Mouse (Mus musculus): Measurements from ENCODE around the gene Mxi1. TPM values are rescaled to one million over a fixed set of nuclear protein-coding genes. Genes with fewer than 3 reads are reported as not detected.

Gene Mxi1
- polyA plus RNA-seq (2012; rRNA removed): 17.0 and 21.5 TPM in 2 replicates

DNA sequence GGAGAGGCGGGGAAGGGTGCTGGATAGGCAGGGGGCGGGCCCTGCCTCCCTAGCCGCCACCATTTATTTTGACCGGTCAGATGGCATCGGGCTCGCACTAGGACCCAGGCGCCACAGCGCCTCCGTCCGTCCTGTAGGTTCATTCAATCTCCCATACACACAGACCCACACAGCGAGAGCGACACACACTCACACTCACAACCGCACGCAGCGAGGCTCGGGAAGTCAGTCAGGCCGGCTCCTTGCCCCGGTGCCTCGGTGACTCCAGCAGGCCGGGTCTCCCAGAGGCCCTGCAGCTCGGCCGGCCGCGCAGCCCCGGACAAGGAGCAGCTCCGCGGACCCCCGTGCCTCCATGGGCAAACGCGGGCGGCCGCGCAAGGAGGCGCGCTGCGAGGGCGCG is at the start of gene Mxi1:
Gene Mxi1 (plus strand): TSS at position 171 of the 400 bp plus-strand sequence.
- peak within 1 kb of the TSS; percentile 98 for H3K4me3 ChIP-seq (replicated peaks; ENCODE audit: extremely low read depth, low read depth, low read length)
- H3K4me1 ChIP-seq (ENCODE audit: control insufficient read depth, insufficient read depth, low read length): peaks cover 5% of the 10 kb centered on the region; the same call in 1 of the 2 replicates
- WGBS: 0% methylated on average over 38 of the region's 38 CpGs
- no peak for TF ChIP-seq CTCF (IDR thresholded peaks at IDR 0.05; ENCODE audit: insufficient read depth, low read length)
- peak; percentile 75; the same call in 1 of the 2 replicates for TF ChIP-seq POLR2A (IDR thresholded peaks at IDR 0.05; ENCODE audit: borderline replicate concordance, extremely low read depth, low read depth, low read length)
- DNase-seq: peak; percentile 75

DNA sequence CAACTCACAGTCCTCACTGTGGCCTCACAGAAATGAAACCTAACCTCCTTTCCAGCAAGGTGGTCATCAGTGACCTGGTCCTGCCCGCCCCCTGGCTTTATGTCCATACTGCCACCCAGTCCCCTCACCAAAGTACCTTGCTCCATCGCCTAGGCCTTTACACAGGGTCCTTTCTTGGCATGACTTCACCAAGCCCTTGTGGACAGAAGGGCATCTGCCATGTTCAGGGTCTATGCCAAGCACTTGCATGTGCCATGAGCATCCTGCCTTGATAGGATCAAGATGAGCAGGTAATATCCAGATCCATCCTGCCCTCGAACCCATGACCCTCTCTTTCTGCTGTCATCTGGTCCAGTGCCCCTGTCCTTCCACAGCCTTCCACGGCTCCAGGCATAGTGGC is 49.5 kb upstream of the Mxi1 start:
- Histone ChIP-seq H3K4me3 (replicated peaks; ENCODE audit: extremely low read depth, low read depth, low read length) (no peak overlapping the region), H3K4me1 (ENCODE audit: control insufficient read depth, insufficient read depth, low read length) (no peaks in the 10 kb centered on the region)
- 95% methylated on average over 4 of the region's 4 CpGs for WGBS
- DNase-seq: no peak
- no peak for TF ChIP-seq CTCF (IDR thresholded peaks at IDR 0.05; ENCODE audit: insufficient read depth, low read length)
- no peak for TF ChIP-seq POLR2A (IDR thresholded peaks at IDR 0.05; ENCODE audit: borderline replicate concordance, extremely low read depth, low read depth, low read length)

DNA sequence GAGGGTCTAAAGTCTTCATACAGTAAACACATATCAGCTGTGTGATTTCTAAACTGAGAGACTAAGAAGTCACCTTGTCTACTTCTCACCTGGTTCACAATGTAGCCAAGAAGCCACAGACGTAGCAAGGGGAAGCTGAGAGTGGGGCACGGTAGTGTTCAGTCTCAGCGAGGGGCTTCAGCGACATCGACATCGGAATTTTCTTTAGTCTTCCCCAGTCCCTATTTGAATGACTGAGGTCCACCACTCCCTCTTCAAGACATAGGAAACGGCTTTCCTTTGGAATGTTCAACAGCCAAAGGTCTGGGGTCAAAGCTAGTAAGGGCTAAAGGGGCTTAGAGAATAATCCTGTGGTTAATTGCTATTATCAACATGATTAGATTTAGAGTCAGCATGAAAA is 48.3 kb upstream of the Mxi1 start:
- H3K4me3 ChIP-seq (replicated peaks; ENCODE audit: extremely low read depth, low read depth, low read length): no peak overlapping the region
- no peak for DNase-seq
- no peaks in the 10 kb centered on the region for H3K4me1 ChIP-seq (ENCODE audit: control insufficient read depth, insufficient read depth, low read length)
- TF ChIP-seq CTCF (IDR thresholded peaks at IDR 0.05; ENCODE audit: insufficient read depth, low read length) (no peak), POLR2A (IDR thresholded peaks at IDR 0.05; ENCODE audit: borderline replicate concordance, extremely low read depth, low read depth, low read length) (no peak)
- WGBS: 76% methylated on average over 7 of the region's 7 CpGs

DNA sequence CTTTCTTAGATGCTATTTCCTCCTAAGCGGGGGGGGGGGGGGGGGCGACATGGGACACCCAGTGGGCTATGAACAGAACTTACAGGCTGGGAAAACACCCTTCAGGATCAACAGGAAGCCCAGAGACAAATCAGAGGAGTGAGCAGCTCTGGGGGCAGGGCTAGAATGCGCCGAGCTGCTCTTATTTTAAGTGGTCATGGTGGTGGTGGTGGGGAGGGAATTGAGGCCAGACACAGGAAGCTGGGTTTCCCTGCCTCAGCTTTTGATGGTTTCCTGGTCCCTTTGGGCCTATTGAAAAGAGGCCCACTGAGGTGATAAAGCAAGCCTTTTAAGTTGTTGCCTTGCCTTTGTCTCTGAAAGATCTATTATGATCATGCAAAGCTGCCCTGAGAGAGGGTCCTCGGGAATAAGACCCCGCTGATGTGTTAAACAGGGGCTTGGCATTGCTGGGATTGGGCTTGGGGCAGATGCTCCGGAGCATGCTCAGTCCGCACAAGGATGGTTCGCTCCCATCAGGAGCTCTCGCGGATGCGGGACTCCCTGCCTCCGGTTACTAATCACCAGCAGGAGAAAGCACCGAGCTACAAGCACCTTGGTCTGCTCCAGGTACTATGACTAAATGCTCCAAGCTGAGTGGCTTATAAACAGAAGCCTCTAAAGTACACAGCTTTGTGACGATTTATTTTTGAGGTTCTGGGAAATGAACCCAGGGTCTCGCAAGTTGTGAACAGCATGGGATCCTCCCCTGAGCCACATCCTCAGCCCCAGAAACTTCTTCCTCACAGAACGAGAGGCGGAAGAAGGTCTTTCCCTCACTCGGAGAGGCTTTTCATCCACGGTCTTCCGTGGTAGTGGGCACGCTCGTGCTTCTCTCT is 46.2 kb upstream of the Mxi1 start:
- no peaks in the 10 kb centered on the region for H3K4me1 ChIP-seq (ENCODE audit: control insufficient read depth, insufficient read depth, low read length)

DNA sequence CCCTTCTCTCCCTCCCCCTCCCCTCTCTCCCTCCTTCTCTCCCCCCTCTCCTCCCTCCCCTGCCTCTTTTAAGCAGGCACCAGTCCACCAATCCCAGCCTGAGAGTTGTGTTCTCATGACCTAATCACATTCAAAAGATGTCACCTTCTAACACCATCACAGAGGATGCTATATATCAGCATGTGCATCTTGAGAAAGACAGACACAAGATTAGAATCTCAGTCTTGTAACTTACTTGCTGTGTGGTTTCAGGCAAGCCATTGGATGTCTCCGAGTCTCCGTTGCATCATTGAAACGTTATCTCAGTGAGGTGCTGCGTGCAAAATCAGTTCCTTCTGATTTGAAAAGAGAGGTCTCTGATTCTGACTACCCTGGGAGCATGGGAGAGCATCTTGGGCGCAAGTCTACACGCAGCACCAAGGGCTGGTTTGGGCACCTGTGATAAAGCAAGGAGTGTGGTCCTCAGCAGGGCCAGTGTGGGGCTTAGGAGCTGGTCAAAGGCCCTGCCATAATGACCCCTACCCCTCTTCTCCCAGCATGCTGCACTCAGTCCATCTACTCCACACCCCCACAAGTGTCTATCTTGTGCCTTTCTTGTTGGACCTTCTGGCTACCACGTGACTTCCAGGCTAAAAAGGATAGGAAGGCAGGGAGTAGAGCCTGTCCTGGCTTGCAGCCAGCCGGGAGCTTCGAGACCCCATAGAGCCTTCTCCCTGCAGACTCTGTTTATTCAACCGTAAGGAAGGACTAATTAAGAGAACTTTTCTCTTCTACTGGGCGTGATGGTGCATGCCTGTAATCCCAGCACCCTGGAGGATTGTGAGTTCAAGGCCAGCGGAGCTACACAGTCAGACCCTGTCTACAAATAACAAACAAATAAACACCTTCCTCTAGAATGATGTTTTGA is 45.2 kb upstream of the Mxi1 start:
- WGBS: 59% methylated on average over 12 of the region's 12 CpGs
- no peak for TF ChIP-seq CTCF (IDR thresholded peaks at IDR 0.05; ENCODE audit: insufficient read depth, low read length)
- DNase-seq: no peak
- Histone ChIP-seq H3K4me1 (ENCODE audit: control insufficient read depth, insufficient read depth, low read length) (no peaks in the 10 kb centered on the region), H3K4me3 (replicated peaks; ENCODE audit: extremely low read depth, low read depth, low read length) (no peak overlapping the region)

More for the DNA sequence above, 46.2 kb upstream of the Mxi1 start:
- no peak for DNase-seq
- TF ChIP-seq POLR2A (IDR thresholded peaks at IDR 0.05; ENCODE audit: borderline replicate concordance, extremely low read depth, low read depth, low read length): no peak
- no peak for TF ChIP-seq CTCF (IDR thresholded peaks at IDR 0.05; ENCODE audit: insufficient read depth, low read length)
- 27% methylated on average over 23 of the region's 23 CpGs for WGBS
- no peak overlapping the region for H3K4me3 ChIP-seq (replicated peaks; ENCODE audit: extremely low read depth, low read depth, low read length)

DNA sequence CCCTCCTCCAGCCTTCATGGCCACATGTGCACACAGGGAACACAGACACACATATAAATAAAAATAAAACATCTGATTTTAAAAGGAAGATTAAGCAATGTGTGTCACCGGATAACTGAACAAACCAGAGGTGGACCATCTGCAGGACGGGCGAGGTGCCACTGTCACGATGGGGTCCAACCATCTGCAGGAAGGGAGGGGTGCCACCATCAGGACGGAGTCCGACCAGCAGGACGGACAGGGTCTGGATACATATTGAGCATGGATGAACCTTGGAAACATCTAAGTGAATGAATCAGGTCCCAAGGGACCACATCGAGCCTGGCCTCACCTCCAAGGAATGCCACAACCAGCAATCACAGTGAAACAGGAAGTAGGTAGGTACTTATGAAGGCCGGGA is 43.0 kb upstream of the Mxi1 start:
- WGBS: 80% methylated on average over 9 of the region's 9 CpGs
- no peak for DNase-seq
- no peaks in the 10 kb centered on the region for H3K4me1 ChIP-seq (ENCODE audit: control insufficient read depth, insufficient read depth, low read length)
- H3K4me3 ChIP-seq (replicated peaks; ENCODE audit: extremely low read depth, low read depth, low read length): no peak overlapping the region
- TF ChIP-seq POLR2A (IDR thresholded peaks at IDR 0.05; ENCODE audit: borderline replicate concordance, extremely low read depth, low read depth, low read length) (no peak), CTCF (IDR thresholded peaks at IDR 0.05; ENCODE audit: insufficient read depth, low read length) (no peak)

DNA sequence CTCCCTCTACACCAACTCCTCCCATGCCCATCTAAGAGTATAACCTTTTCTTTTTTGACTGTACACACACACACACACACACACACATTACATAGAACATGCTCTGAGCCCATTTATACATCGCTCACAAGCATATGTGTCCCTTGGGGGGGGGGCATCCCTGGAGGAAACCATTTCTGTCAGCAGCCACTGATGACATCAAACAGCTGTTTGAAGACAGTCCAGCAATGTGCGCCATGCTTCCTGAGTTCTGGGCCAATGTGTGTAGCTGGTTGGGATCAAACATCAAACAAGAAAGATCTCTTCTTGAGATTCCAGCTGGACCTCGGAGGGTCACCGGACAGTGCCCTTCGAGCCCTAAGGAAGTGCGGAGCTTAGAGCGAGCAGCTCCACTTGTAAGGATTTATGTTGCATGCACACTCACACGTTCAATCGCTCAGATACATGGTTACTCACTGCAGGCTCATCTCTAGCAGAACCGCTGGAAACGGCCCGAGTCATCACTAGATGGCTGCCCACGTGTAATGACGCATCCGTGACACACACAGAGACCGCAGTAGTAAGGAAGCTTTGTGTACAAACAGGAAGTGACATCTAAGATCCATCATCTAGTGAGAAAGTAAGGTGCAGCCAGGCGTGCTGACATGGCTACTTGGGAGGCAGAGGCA is 37.1 kb upstream of the Mxi1 start:
- DNase-seq: no peak
- WGBS: 54% methylated on average over 17 of the region's 17 CpGs
- TF ChIP-seq POLR2A (IDR thresholded peaks at IDR 0.05; ENCODE audit: borderline replicate concordance, extremely low read depth, low read depth, low read length) (no peak), CTCF (IDR thresholded peaks at IDR 0.05; ENCODE audit: insufficient read depth, low read length) (no peak)
- H3K4me1 ChIP-seq (ENCODE audit: control insufficient read depth, insufficient read depth, low read length): no peaks in the 10 kb centered on the region
- H3K4me3 ChIP-seq (replicated peaks; ENCODE audit: extremely low read depth, low read depth, low read length): no peak overlapping the region

DNA sequence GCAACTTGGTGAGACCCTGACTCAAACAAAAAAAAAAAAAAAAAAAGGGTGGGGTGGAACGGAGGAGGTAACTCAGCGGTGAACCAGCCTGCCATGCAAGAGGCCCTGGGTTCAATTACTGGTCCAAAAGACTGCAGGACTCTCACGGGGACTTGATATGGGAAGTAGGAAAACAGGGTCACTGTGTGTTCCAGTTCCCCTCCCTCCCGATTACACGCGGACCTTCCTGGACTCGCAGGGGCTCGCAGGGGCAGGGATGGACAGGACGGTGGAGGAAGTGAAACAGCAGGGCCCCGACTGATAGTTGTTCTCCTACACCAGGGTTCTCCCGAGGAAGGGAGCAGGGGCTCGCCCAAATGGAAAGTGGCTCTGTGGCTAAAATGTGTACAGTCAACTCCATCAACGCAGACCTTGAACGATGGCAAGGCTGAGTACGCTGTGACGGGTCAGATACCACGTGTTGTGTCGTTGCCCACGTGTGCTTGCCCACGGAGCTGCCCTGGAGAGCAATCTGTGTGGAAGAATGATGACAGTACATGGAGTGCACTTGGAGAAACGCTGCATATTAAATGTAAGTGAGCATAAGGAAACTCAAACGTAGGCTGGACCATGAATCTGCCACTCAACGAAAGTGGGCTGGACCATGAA is 36.4 kb upstream of the Mxi1 start:
- TF ChIP-seq CTCF (IDR thresholded peaks at IDR 0.05; ENCODE audit: insufficient read depth, low read length) (no peak), POLR2A (IDR thresholded peaks at IDR 0.05; ENCODE audit: borderline replicate concordance, extremely low read depth, low read depth, low read length) (no peak)
- WGBS: 79% methylated on average over 23 of the region's 23 CpGs
- no peak for DNase-seq
- Histone ChIP-seq H3K4me3 (replicated peaks; ENCODE audit: extremely low read depth, low read depth, low read length) (no peak overlapping the region), H3K4me1 (ENCODE audit: control insufficient read depth, insufficient read depth, low read length) (no peaks in the 10 kb centered on the region)

DNA sequence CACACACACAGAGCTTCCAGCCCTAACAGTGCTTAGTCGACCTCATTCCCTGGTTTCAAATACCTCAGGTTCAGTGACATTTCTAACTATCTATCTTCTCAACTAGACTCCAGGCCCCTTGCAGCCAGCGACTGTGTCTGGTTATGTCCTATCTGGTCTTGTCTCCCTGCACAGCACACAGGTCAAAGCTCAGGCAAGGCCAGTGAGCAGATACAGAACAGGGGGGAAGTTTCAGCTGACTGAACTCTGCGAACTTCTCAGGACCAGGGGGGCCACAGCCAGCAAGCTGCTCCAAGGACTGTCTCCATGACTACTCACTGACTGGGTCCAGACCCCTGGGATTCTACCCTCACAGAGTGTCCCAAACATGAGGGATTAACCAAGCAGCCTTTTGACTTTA is 35.1 kb upstream of the Mxi1 start:
- H3K4me1 ChIP-seq (ENCODE audit: control insufficient read depth, insufficient read depth, low read length): no peaks in the 10 kb centered on the region
- no peak for DNase-seq
- no peak for TF ChIP-seq CTCF (IDR thresholded peaks at IDR 0.05; ENCODE audit: insufficient read depth, low read length)
- TF ChIP-seq POLR2A (IDR thresholded peaks at IDR 0.05; ENCODE audit: borderline replicate concordance, extremely low read depth, low read depth, low read length): no peak
- WGBS: 48% methylated on average over 3 of the region's 3 CpGs
- no peak overlapping the region for H3K4me3 ChIP-seq (replicated peaks; ENCODE audit: extremely low read depth, low read depth, low read length)

All from lung, adult 2 months (tissue).